Mouse (Mus musculus): ENCODE data around the gene Skiv2l. TPM values are rescaled to one million over a fixed set of nuclear protein-coding genes. Genes with fewer than 3 reads are reported as not detected.

The Skiv2l gene
- total and polyA plus RNA-seq, 2 experiments from 2014 or later, result 44.5 to 98.1 TPM

DNA sequence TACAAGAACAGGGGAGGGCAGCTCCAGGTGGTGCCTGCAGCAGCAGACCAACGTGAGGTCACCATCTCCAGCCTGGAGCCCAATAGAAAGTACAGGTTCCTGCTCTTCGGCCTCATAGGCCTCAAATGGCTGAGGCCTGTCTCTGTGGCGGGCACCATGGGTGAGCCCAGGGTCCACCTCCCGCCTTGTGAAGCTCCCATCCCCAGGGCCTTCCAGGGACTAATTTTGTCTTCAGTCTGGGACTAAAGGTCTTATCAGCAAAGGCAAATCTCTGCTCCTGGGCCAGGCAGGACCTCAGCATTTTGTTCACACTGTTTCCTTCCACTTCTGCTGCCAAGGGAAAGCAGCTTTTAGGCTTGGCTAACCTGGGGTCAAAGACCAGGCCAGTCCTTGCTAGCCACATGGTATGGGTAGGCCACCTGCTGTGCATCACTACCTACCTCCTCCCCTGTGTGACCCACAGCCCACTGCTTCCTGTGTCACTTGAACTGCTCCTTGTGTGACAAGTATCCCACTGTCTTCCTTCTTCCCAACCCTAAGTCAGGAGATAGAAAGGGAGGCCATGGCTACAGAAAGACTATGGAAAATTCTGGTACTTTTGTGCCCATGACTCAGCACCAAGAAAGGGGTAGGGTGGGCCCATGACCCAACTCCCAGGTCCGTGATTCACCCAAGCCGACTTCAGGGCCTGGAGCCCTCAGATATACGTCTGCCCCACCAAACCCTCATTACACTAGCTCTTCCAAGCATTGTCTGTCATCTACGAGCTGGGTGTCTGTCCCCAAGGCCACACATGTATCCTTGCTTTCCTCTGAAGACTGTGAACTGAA is 53.5 kb downstream of the Skiv2l start:
- Histone ChIP-seq H3K9me3 (ENCODE audit: low read length) (no peaks in the 10 kb centered on the region), H3K4me2 (ENCODE audit: low read depth, low read length) (no peak overlapping the region), H3K4me3 (ENCODE audit: low read length) (no peak overlapping the region), H3K27ac (no peak overlapping the region), H3K4me1 (ENCODE audit: insufficient read depth, low read length) (no peaks in the 10 kb centered on the region), H3K36me3 (ENCODE audit: insufficient read depth, low read length) (no peaks in the 10 kb centered on the region), H3K9ac (replicated peaks; ENCODE audit: low read length) (no peak overlapping the region), H3K27me3 (ENCODE audit: insufficient read depth, low read length) (no peaks in the 10 kb centered on the region)
- no peak for DNase-seq (ENCODE audit: low spot score)
- TF ChIP-seq CTCF (IDR thresholded peaks at IDR 0.05; ENCODE audit: low read depth), result no peak
- ATAC-seq, result no peak
- WGBS, result 90% methylated on average over 8 of the region's 8 CpGs

- Histone ChIP-seq H3K27ac (no peak overlapping the region), H3K36me3 (ENCODE audit: insufficient read depth, low read length) (no peaks in the 10 kb centered on the region), H3K4me1 (ENCODE audit: insufficient read depth, low read length) (no peaks in the 10 kb centered on the region), H3K9ac (replicated peaks; ENCODE audit: low read length) (no peak overlapping the region), H3K4me2 (ENCODE audit: low read depth, low read length) (no peak overlapping the region), H3K4me3 (ENCODE audit: low read length) (no peak overlapping the region), H3K9me3 (ENCODE audit: low read length) (no peaks in the 10 kb centered on the region), H3K27me3 (ENCODE audit: insufficient read depth, low read length) (no peaks in the 10 kb centered on the region)
- 61% methylated on average over 9 of the region's 9 CpGs for WGBS
- peak; percentile 24 for DNase-seq (ENCODE audit: low spot score)
- peak; percentile 60 for TF ChIP-seq CTCF (IDR thresholded peaks at IDR 0.05; ENCODE audit: low read depth)
- no peak; the same call in 1 of the 2 replicates for ATAC-seq
These were observed 54.4 kb downstream of the Skiv2l start for GRCm38 (mm10) chr17:34795633-34796032.

DNA sequence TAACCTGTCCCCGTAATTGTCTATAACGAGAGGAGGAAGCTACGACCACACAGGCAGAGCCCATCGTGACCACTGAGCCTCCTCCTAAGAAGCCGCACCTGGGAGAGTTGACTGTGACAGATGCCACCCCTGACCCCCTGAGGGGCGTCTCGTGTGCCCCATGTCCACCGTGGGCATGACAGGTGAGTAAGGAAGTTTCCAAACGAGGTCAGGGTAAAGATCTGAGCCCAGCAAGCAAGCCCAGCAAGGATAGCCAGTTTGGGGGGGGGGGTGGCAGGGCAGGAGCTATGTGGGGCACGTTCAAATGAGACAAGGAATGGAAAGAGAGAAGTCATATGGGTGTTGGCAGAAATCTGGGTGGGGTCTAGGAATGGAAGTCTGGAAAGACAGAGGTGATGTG is 55.0 kb downstream of the Skiv2l start:
- H3K36me3 ChIP-seq (ENCODE audit: insufficient read depth, low read length), result no peaks in the 10 kb centered on the region
- no peak for TF ChIP-seq CTCF (IDR thresholded peaks at IDR 0.05; ENCODE audit: low read depth)
- H3K9me3 ChIP-seq (ENCODE audit: low read length), result no peaks in the 10 kb centered on the region
- 86% methylated on average over 10 of the region's 10 CpGs for WGBS
- H3K4me1 ChIP-seq (ENCODE audit: insufficient read depth, low read length), result no peaks in the 10 kb centered on the region
- ATAC-seq (no peak), DNase-seq (ENCODE audit: low spot score) (no peak)
- no peak overlapping the region for H3K4me3 ChIP-seq (ENCODE audit: low read length)
- no peaks in the 10 kb centered on the region for H3K27me3 ChIP-seq (ENCODE audit: insufficient read depth, low read length)
- H3K9ac ChIP-seq (replicated peaks; ENCODE audit: low read length), result no peak overlapping the region
- H3K4me2 ChIP-seq (ENCODE audit: low read depth, low read length), result no peak overlapping the region
- no peak overlapping the region for H3K27ac ChIP-seq

Small RNA genes lying within 50 kb of the gene (microRNA-seq; reads per million reads assigned to microRNA genes)
- 0.18 to 0.36 reads per million in 2 experiments for gene Mir6970
- gene Mir6971, result 0.72 to 4.1 reads per million in 2 experiments
- 0 reads per million in 2 experiments for gene Mir6972

Other genes with a start within 250 kb of the Skiv2l start
Only the 30 nearest of the 37 such genes appear.
- gene Ppt2, start 221.7 kb downstream of the Skiv2l start, total RNA-seq (2014; rRNA removed), result 33.6 and 42.3 TPM in 2 replicates
- gene Ppt2, start 221.7 kb downstream of the Skiv2l start, polyA plus RNA-seq (2015; fragmentation: Nextera tagmentation; extraction: Ambion mirVana), result 17.9 and 20.0 TPM in 2 replicates
- gene Prrt1, start 220.7 kb downstream of the Skiv2l start, total RNA-seq (2014; rRNA removed), result 7.5 and 8.1 TPM in 2 replicates
- 7.3 and 7.9 TPM in 2 replicates for gene Prrt1, start 220.7 kb downstream of the Skiv2l start, polyA plus RNA-seq (2015; fragmentation: Nextera tagmentation; extraction: Ambion mirVana)
- gene Fkbpl, start 205.4 kb downstream of the Skiv2l start, total RNA-seq (2014; rRNA removed), result 4.9 and 6.1 TPM in 2 replicates
- gene Fkbpl, start 205.4 kb downstream of the Skiv2l start, polyA plus RNA-seq (2015; fragmentation: Nextera tagmentation; extraction: Ambion mirVana), result 10.4 and 11.8 TPM in 2 replicates
- 53.6 and 70.6 TPM in 2 replicates for gene Atf6b, start 203.1 kb downstream of the Skiv2l start, total RNA-seq (2014; rRNA removed)
- 74.2 and 78.2 TPM in 2 replicates for gene Atf6b, start 203.1 kb downstream of the Skiv2l start, polyA plus RNA-seq (2015; fragmentation: Nextera tagmentation; extraction: Ambion mirVana)
- 3.1 and 4.0 TPM in 2 replicates for gene Tnxb, start 179.7 kb downstream of the Skiv2l start, total RNA-seq (2014; rRNA removed)
- 0.16 and 0.28 TPM in 2 replicates for gene Tnxb, start 179.7 kb downstream of the Skiv2l start, polyA plus RNA-seq (2015; fragmentation: Nextera tagmentation; extraction: Ambion mirVana)
- 1.0 and 1.9 TPM in 2 replicates for gene C4b, start 106.3 kb downstream of the Skiv2l start, total RNA-seq (2014; rRNA removed)
- 0.86 and 1.1 TPM in 2 replicates for gene C4b, start 106.3 kb downstream of the Skiv2l start, polyA plus RNA-seq (2015; fragmentation: Nextera tagmentation; extraction: Ambion mirVana)
- not detected in 2 replicates for gene Cyp21a1, start 45.6 kb downstream of the Skiv2l start, total RNA-seq (2014; rRNA removed)
- gene Cyp21a1, start 45.6 kb downstream of the Skiv2l start, polyA plus RNA-seq (2015; fragmentation: Nextera tagmentation; extraction: Ambion mirVana), result not detected in 2 replicates
- 17.5 and 29.6 TPM in 2 replicates for gene Stk19, start 13.3 kb downstream of the Skiv2l start, total RNA-seq (2014; rRNA removed)
- gene Stk19, start 13.3 kb downstream of the Skiv2l start, polyA plus RNA-seq (2015; fragmentation: Nextera tagmentation; extraction: Ambion mirVana), result 45.5 and 46.5 TPM in 2 replicates
- 36.4 and 48.9 TPM in 2 replicates for gene Dxo, start 13.2 kb downstream of the Skiv2l start, total RNA-seq (2014; rRNA removed)
- 47.6 and 53.8 TPM in 2 replicates for gene Dxo, start 13.2 kb downstream of the Skiv2l start, polyA plus RNA-seq (2015; fragmentation: Nextera tagmentation; extraction: Ambion mirVana)
- 27.6 and 32.9 TPM in 2 replicates for gene Nelfe, start 181 bp upstream of the Skiv2l start, total RNA-seq (2014; rRNA removed)
- 63.5 and 71.9 TPM in 2 replicates for gene Nelfe, start 181 bp upstream of the Skiv2l start, polyA plus RNA-seq (2015; fragmentation: Nextera tagmentation; extraction: Ambion mirVana)
- 0.07 and 0.26 TPM in 2 replicates for gene Cfb, start 12.3 kb upstream of the Skiv2l start, total RNA-seq (2014; rRNA removed)
- 1.0 and 1.3 TPM in 2 replicates for gene Cfb, start 12.3 kb upstream of the Skiv2l start, polyA plus RNA-seq (2015; fragmentation: Nextera tagmentation; extraction: Ambion mirVana)
- 20.7 and 31.1 TPM in 2 replicates for gene Zbtb12, start 29.3 kb upstream of the Skiv2l start, total RNA-seq (2014; rRNA removed)
- gene Zbtb12, start 29.3 kb upstream of the Skiv2l start, polyA plus RNA-seq (2015; fragmentation: Nextera tagmentation; extraction: Ambion mirVana), result 5.1 and 6.5 TPM in 2 replicates
- gene Gm20547, start 31.8 kb upstream of the Skiv2l start, total RNA-seq (2014; rRNA removed), result not detected in 2 replicates
- not detected in 2 replicates for gene Gm20547, start 31.8 kb upstream of the Skiv2l start, polyA plus RNA-seq (2015; fragmentation: Nextera tagmentation; extraction: Ambion mirVana)
- gene C2, start 48.1 kb upstream of the Skiv2l start, total RNA-seq (2014; rRNA removed), result 5.4 and 7.8 TPM in 2 replicates
- 5.5 and 6.0 TPM in 2 replicates for gene C2, start 48.1 kb upstream of the Skiv2l start, polyA plus RNA-seq (2015; fragmentation: Nextera tagmentation; extraction: Ambion mirVana)
- gene Ehmt2, start 48.3 kb upstream of the Skiv2l start, total RNA-seq (2014; rRNA removed), result 309 and 317 TPM in 2 replicates
- 57.4 and 57.6 TPM in 2 replicates for gene Ehmt2, start 48.3 kb upstream of the Skiv2l start, polyA plus RNA-seq (2015; fragmentation: Nextera tagmentation; extraction: Ambion mirVana)
- 0.22 TPM in 1 of 2 replicates, not detected in the other for gene Slc44a4, start 64.3 kb upstream of the Skiv2l start, total RNA-seq (2014; rRNA removed)
- 0.18 and 0.25 TPM in 2 replicates for gene Slc44a4, start 64.3 kb upstream of the Skiv2l start, polyA plus RNA-seq (2015; fragmentation: Nextera tagmentation; extraction: Ambion mirVana)
- 50.9 and 93.9 TPM in 2 replicates for gene Neu1, start 81.0 kb upstream of the Skiv2l start, total RNA-seq (2014; rRNA removed)
- gene Neu1, start 81.0 kb upstream of the Skiv2l start, polyA plus RNA-seq (2015; fragmentation: Nextera tagmentation; extraction: Ambion mirVana), result 42.9 and 43.1 TPM in 2 replicates
- gene Hspa1b, start 109.0 kb upstream of the Skiv2l start, total RNA-seq (2014; rRNA removed), result 15.2 and 20.4 TPM in 2 replicates
- gene Hspa1b, start 109.0 kb upstream of the Skiv2l start, polyA plus RNA-seq (2015; fragmentation: Nextera tagmentation; extraction: Ambion mirVana), result 0.51 and 0.55 TPM in 2 replicates
- gene Gm20481, start 119.7 kb upstream of the Skiv2l start, total RNA-seq (2014; rRNA removed), result not detected in 2 replicates
- gene Gm20481, start 119.7 kb upstream of the Skiv2l start, polyA plus RNA-seq (2015; fragmentation: Nextera tagmentation; extraction: Ambion mirVana), result not detected in 2 replicates
- gene Hspa1a, start 121.9 kb upstream of the Skiv2l start, total RNA-seq (2014; rRNA removed), result 25.0 and 29.0 TPM in 2 replicates
- 13.6 and 14.7 TPM in 2 replicates for gene Hspa1a, start 121.9 kb upstream of the Skiv2l start, polyA plus RNA-seq (2015; fragmentation: Nextera tagmentation; extraction: Ambion mirVana)
- 0.99 and 1.4 TPM in 2 replicates for gene Hspa1l, start 122.5 kb upstream of the Skiv2l start, total RNA-seq (2014; rRNA removed)
- 0.76 TPM in 2 replicates for gene Hspa1l, start 122.5 kb upstream of the Skiv2l start, polyA plus RNA-seq (2015; fragmentation: Nextera tagmentation; extraction: Ambion mirVana)
- gene Lsm2, start 131.7 kb upstream of the Skiv2l start, total RNA-seq (2014; rRNA removed), result 35.5 and 43.1 TPM in 2 replicates
- gene Lsm2, start 131.7 kb upstream of the Skiv2l start, polyA plus RNA-seq (2015; fragmentation: Nextera tagmentation; extraction: Ambion mirVana), result 106 and 110 TPM in 2 replicates
- 128 TPM in 2 replicates for gene Vars, start 150.8 kb upstream of the Skiv2l start, total RNA-seq (2014; rRNA removed)
- gene Vars, start 150.8 kb upstream of the Skiv2l start, polyA plus RNA-seq (2015; fragmentation: Nextera tagmentation; extraction: Ambion mirVana), result 39.9 and 41.7 TPM in 2 replicates
- gene Vwa7, start 166.4 kb upstream of the Skiv2l start, total RNA-seq (2014; rRNA removed), result 0.68 and 1.2 TPM in 2 replicates
- 0.11 and 0.18 TPM in 2 replicates for gene Vwa7, start 166.4 kb upstream of the Skiv2l start, polyA plus RNA-seq (2015; fragmentation: Nextera tagmentation; extraction: Ambion mirVana)
- 0.65 and 2.1 TPM in 2 replicates for gene Sapcd1, start 177.8 kb upstream of the Skiv2l start, total RNA-seq (2014; rRNA removed)
- gene Sapcd1, start 177.8 kb upstream of the Skiv2l start, polyA plus RNA-seq (2015; fragmentation: Nextera tagmentation; extraction: Ambion mirVana), result 2.4 and 2.7 TPM in 2 replicates
- gene Msh5, start 196.5 kb upstream of the Skiv2l start, total RNA-seq (2014; rRNA removed), result 1.1 and 6.4 TPM in 2 replicates
- gene Msh5, start 196.5 kb upstream of the Skiv2l start, polyA plus RNA-seq (2015; fragmentation: Nextera tagmentation; extraction: Ambion mirVana), result 2.2 and 3.1 TPM in 2 replicates
- gene Clic1, start 199.8 kb upstream of the Skiv2l start, total RNA-seq (2014; rRNA removed), result 56.9 and 59.5 TPM in 2 replicates
- gene Clic1, start 199.8 kb upstream of the Skiv2l start, polyA plus RNA-seq (2015; fragmentation: Nextera tagmentation; extraction: Ambion mirVana), result 81.9 and 88.5 TPM in 2 replicates
- 216 and 228 TPM in 2 replicates for gene Ddah2, start 208.8 kb upstream of the Skiv2l start, total RNA-seq (2014; rRNA removed)
- 322 and 331 TPM in 2 replicates for gene Ddah2, start 208.8 kb upstream of the Skiv2l start, polyA plus RNA-seq (2015; fragmentation: Nextera tagmentation; extraction: Ambion mirVana)
- gene Ly6g6c, start 215.2 kb upstream of the Skiv2l start, total RNA-seq (2014; rRNA removed), result not detected in 2 replicates
- gene Ly6g6c, start 215.2 kb upstream of the Skiv2l start, polyA plus RNA-seq (2015; fragmentation: Nextera tagmentation; extraction: Ambion mirVana), result not detected in 2 replicates
- gene Mpig6b, start 216.0 kb upstream of the Skiv2l start, total RNA-seq (2014; rRNA removed), result not detected in 2 replicates
- gene Mpig6b, start 216.0 kb upstream of the Skiv2l start, polyA plus RNA-seq (2015; fragmentation: Nextera tagmentation; extraction: Ambion mirVana), result 0.18 TPM in 2 replicates